Comparison of ENCODE assay signal across 8 mouse cellular contexts in genomic region chr10:29313905-29314304, GRCm38 (mm10). TPM values are rescaled to one million over a fixed set of nuclear protein-coding genes. Genes with fewer than 3 reads are reported as not detected.
A peak's percentile ranks its signal among the peaks of the same experiment; 100 is the strongest.
DNase-seq lines count a peak whose midpoint lies in the region; ATAC-seq lines count a peak whose summit lies in the region.

No protein-coding gene starts in this region.

- H3K36me3 ChIP-seq in heart, embryonic 15.5 days: no peaks in the 10 kb centered on the region; the same call in 1 of the 2 replicates
- no peaks in the 10 kb centered on the region for H3K36me3 ChIP-seq in hindbrain, embryonic 10.5 days
- H3K36me3 ChIP-seq in midbrain, embryonic 10.5 days: no peaks in the 10 kb centered on the region

- H3K4me1 ChIP-seq in heart, embryonic 15.5 days (replicated peaks): 0 out of 2 replicates have a peak, but pooled peaks cover 4% of the 10 kb centered on the region
- H3K4me1 ChIP-seq in hindbrain, embryonic 10.5 days (replicated peaks): peaks cover 14% of the 10 kb centered on the region
- H3K4me1 ChIP-seq in midbrain, embryonic 10.5 days: peaks cover 12% of the 10 kb centered on the region

- peak overlapping the region; percentile 92 for H3K4me3 ChIP-seq in heart, embryonic 15.5 days
- peak overlapping the region; percentile 71 for H3K4me3 ChIP-seq in hindbrain, embryonic 10.5 days
- peak overlapping the region; percentile 66 for H3K4me3 ChIP-seq in midbrain, embryonic 10.5 days

- H3K27ac ChIP-seq in heart, embryonic 15.5 days: no peak overlapping the region
- no peak overlapping the region for H3K27ac ChIP-seq in hindbrain, embryonic 10.5 days
- H3K27ac ChIP-seq in midbrain, embryonic 10.5 days (replicated peaks): no peak overlapping the region

- H3K27me3 ChIP-seq in heart, embryonic 15.5 days: no peaks in the 10 kb centered on the region
- no peaks in the 10 kb centered on the region for H3K27me3 ChIP-seq in hindbrain, embryonic 10.5 days (ENCODE audit: insufficient read depth, poor library complexity, severe bottlenecking)
- H3K27me3 ChIP-seq in midbrain, embryonic 10.5 days (ENCODE audit: low read depth, poor library complexity, severe bottlenecking): no peaks in the 10 kb centered on the region

- ATAC-seq in heart, embryonic 15.5 days (replicated peaks; ENCODE audit: insufficient number of reproducible peaks, insufficient read depth, low FRiP score, low read depth): no peak

- DNase-seq in heart, adult 9 months (ENCODE audit: low spot score in 2 of 2): no peak
- peak; percentile 18 for DNase-seq in MEL-GATA-1-ER (ENCODE audit: extremely low read depth, low read depth)
- no peak for DNase-seq in hindbrain, embryonic 10.5 days (ENCODE audit: low spot score)
- DNase-seq in midbrain, embryonic 10.5 days (ENCODE audit: low spot score): no peak
- no peak for DNase-seq in embryo, embryonic 10 days (ENCODE audit: low spot score)
- no peak for DNase-seq in adrenal gland, adult 18-20 months (ENCODE audit: low spot score in 2 of 2)
- DNase-seq in frontal cortex, postnatal 36 days (ENCODE audit: low spot score in 2 of 2): no peak

- peak overlapping the region; percentile 75 for H3K4me2 ChIP-seq in heart, embryonic 15.5 days

- WGBS in heart, embryonic 15.5 days: 42% methylated on average over 5 of the region's 5 CpGs
- 42% methylated on average over 5 of the region's 5 CpGs for WGBS in hindbrain, embryonic 10.5 days
- WGBS in midbrain, embryonic 10.5 days: 41% methylated on average over 5 of the region's 5 CpGs

- H3K9me3 ChIP-seq in heart, embryonic 15.5 days (replicated peaks): no peaks in the 10 kb centered on the region
- no peaks in the 10 kb centered on the region for H3K9me3 ChIP-seq in hindbrain, embryonic 10.5 days
- H3K9me3 ChIP-seq in midbrain, embryonic 10.5 days (replicated peaks): no peaks in the 10 kb centered on the region

- H3K9ac ChIP-seq in heart, embryonic 15.5 days: peak overlapping the region; percentile 84; the same call in 1 of the 2 replicates

RNA-seq across cellular contexts. Expression of gene Echdc1, which starts 0.9 kb away (rescaled TPM):
- 24.9 and 25.0 TPM in 2 replicates for polyA plus RNA-seq in heart, embryonic 15.5 days (2015; fragmentation: Nextera tagmentation; extraction: Ambion mirVana)
- polyA plus RNA-seq in hindbrain, embryonic 10.5 days (2016; fragmentation: Nextera tagmentation; extraction: Ambion mirVana): 20.2 and 27.8 TPM in 2 replicates
- polyA plus RNA-seq in midbrain, embryonic 10.5 days (2016; fragmentation: Nextera tagmentation; extraction: Ambion mirVana): 24.3 and 27.3 TPM in 2 replicates
- total RNA-seq in adrenal gland, adult 18-20 months (2021): 100 to 1,000 TPM; 169 to 247 TPM

RNA-seq across cellular contexts. Expression of gene Rnf146, which starts 48.3 kb away (rescaled TPM):
- polyA plus RNA-seq in heart, embryonic 15.5 days (2015; fragmentation: Nextera tagmentation; extraction: Ambion mirVana): 35.7 and 37.9 TPM in 2 replicates
- 44.8 and 48.9 TPM in 2 replicates for polyA plus RNA-seq in hindbrain, embryonic 10.5 days (2016; fragmentation: Nextera tagmentation; extraction: Ambion mirVana)
- 47.6 and 58.8 TPM in 2 replicates for polyA plus RNA-seq in midbrain, embryonic 10.5 days (2016; fragmentation: Nextera tagmentation; extraction: Ambion mirVana)
- total RNA-seq in adrenal gland, adult 18-20 months (2021): 10 to 100 TPM; 46.6 to 58.6 TPM
